Mouse (Mus musculus) G1E (cell line): ENCODE data around the gene Egflam. TPM values are rescaled to one million over a fixed set of nuclear protein-coding genes. Genes with fewer than 3 reads are reported as not detected.

Experiments used
- ATAC-seq: 2 replicates; pipeline ENCODE4 v1.8.0; 2016; ENCODE audit warnings: mild to moderate bottlenecking; ENCODE audit not compliant: insufficient number of reproducible peaks, poor library complexity, low FRiP score, severe bottlenecking; ENCODE audit errors: extremely low read depth
- DNase-seq: peaks from one replicate; pipeline ENCODE4 v3.0.0; 2012; ENCODE audit warnings: low spot score
- H3K27me3 ChIP-seq: 2 replicates; pipeline ENCODE4 v1.6.1; 2012; ENCODE audit warnings: mild to moderate bottlenecking, low read length, inconsistent platforms; ENCODE audit not compliant: insufficient read depth
- H3K36me3 ChIP-seq: replicated peaks from 2 replicates; pipeline ENCODE3; 2012; ENCODE audit warnings: mild to moderate bottlenecking, inconsistent platforms
- H3K4me1 ChIP-seq: 2 replicates; pipeline ENCODE4 v1.6.1; 2012; ENCODE audit warnings: low read depth, low read length, inconsistent platforms, mixed read lengths; ENCODE audit not compliant: insufficient read depth
- H3K4me3 ChIP-seq: 2 replicates; pipeline ENCODE4 v1.5.1; 2012; ENCODE audit warnings: low read depth, mild to moderate bottlenecking, inconsistent platforms, low read length, moderate library complexity, mixed read lengths
- H3K9me3 ChIP-seq: replicated peaks from 2 replicates; pipeline ENCODE4 v1.6.1; 2012; ENCODE audit warnings: inconsistent platforms
- CTCF ChIP-seq: IDR thresholded peaks from 2 replicates; pipeline ENCODE4 v1.5.1; 2012; ENCODE audit warnings: low read depth, low read length, inconsistent platforms, mixed read lengths
- GATA1 ChIP-seq: IDR thresholded peaks from 2 replicates; pipeline ENCODE4 v1.6.1; 2012; ENCODE audit warnings: borderline replicate concordance, low read length, inconsistent platforms, mixed read lengths
- GATA2 ChIP-seq: IDR thresholded peaks from 2 replicates; pipeline ENCODE4 v1.6.1; 2012; ENCODE audit warnings: low read depth, low read length, inconsistent platforms, borderline replicate concordance
- POLR2AphosphoS5 ChIP-seq: IDR thresholded peaks from 2 replicates; pipeline ENCODE4 v1.6.1; 2012; ENCODE audit warnings: low read depth, low read length, inconsistent platforms; ENCODE audit not compliant: insufficient replicate concordance
- TAL1 ChIP-seq: conservative IDR thresholded peaks from 2 replicates; pipeline ENCODE4 v1.6.1; 2012; ENCODE audit warnings: low read depth, low read length, inconsistent platforms, mixed read lengths
- polyA plus RNA-seq: library from polyadenylated mRNA; stranded (reverse); fragments of >175 nt; gene quantifications from 2 replicates; pipeline ENCODE4 v1.2.3, GENCODE M21; 2012
- total RNA-seq, 2 experiments: library from RNA; stranded (forward) in 1 of 2; stranded (reverse) in 1 of 2; fragments of 200-1000 nt in 1 of 2; fragments of >200 nt in 1 of 2; fragmentation: Nextera tagmentation in 1 of 2; gene quantifications; 2 replicates each; pipeline ENCODE4 v1.2.3; 2014 to 2017

Gene Egflam
- total and polyA plus RNA-seq, 3 experiments = 0.05 TPM; not detected in 2

- TF ChIP-seq POLR2AphosphoS5 (no peak), GATA1 (no peak), TAL1 (no peak), GATA2 (no peak), CTCF (no peak)
- no peak overlapping the region for H3K4me3 ChIP-seq
- no peaks in the 10 kb centered on the region for H3K9me3 ChIP-seq
- ATAC-seq (no peak), DNase-seq (no peak)
- no peaks in the 10 kb centered on the region for H3K4me1 ChIP-seq
- H3K36me3 ChIP-seq = no peaks in the 10 kb centered on the region
- H3K27me3 ChIP-seq = peaks cover 3% of the 10 kb centered on the region; the same call in 1 of the 2 replicates
Observed at GRCm38 (mm10) chr15:7166735-7167134, 231.5 kb downstream of the Egflam start.

- no peak overlapping the region for H3K4me3 ChIP-seq
- no peak for ATAC-seq
- no peaks in the 10 kb centered on the region for H3K4me1 ChIP-seq
- H3K27me3 ChIP-seq = peaks cover 5% of the 10 kb centered on the region
- TF ChIP-seq POLR2AphosphoS5 = no peak
- TF ChIP-seq CTCF = no peak
- TF ChIP-seq GATA1 = no peak
- TF ChIP-seq GATA2 = no peak
- no peak for TF ChIP-seq TAL1
- no peaks in the 10 kb centered on the region for H3K36me3 ChIP-seq
- H3K9me3 ChIP-seq = no peaks in the 10 kb centered on the region
- DNase-seq = no peak
Observed at GRCm38 (mm10) chr15:7163851-7164250, 234.3 kb downstream of the Egflam start.

GRCm38 (mm10) chr15:7160321-7160720 lies 237.9 kb downstream of the Egflam start:
- peaks cover 7% of the 10 kb centered on the region for H3K27me3 ChIP-seq
- H3K36me3 ChIP-seq = no peaks in the 10 kb centered on the region
- no peak for ATAC-seq
- H3K4me1 ChIP-seq = no peaks in the 10 kb centered on the region
- DNase-seq = no peak
- no peak for TF ChIP-seq TAL1
- no peak for TF ChIP-seq GATA1
- TF ChIP-seq POLR2AphosphoS5 = no peak
- TF ChIP-seq CTCF = no peak
- no peak for TF ChIP-seq GATA2
- H3K4me3 ChIP-seq = no peak overlapping the region
- H3K9me3 ChIP-seq = no peaks in the 10 kb centered on the region

- DNase-seq (no peak), ATAC-seq (no peak)
- Histone ChIP-seq H3K4me3 (no peak overlapping the region), H3K27me3 (peaks cover 7% of the 10 kb centered on the region), H3K9me3 (no peaks in the 10 kb centered on the region), H3K36me3 (no peaks in the 10 kb centered on the region), H3K4me1 (no peaks in the 10 kb centered on the region)
- TF ChIP-seq TAL1 = no peak
- TF ChIP-seq GATA2 = no peak
- no peak for TF ChIP-seq CTCF
- TF ChIP-seq GATA1 = no peak
- no peak for TF ChIP-seq POLR2AphosphoS5
Observed at GRCm38 (mm10) chr15:7159869-7160268, 238.3 kb downstream of the Egflam start.

GRCm38 (mm10) chr15:7157658-7158057 lies 240.5 kb downstream of the Egflam start:
- TF ChIP-seq GATA2 (no peak), GATA1 (no peak), POLR2AphosphoS5 (no peak), TAL1 (no peak), CTCF (no peak)
- Histone ChIP-seq H3K27me3 (peaks cover 13% of the 10 kb centered on the region), H3K4me1 (no peaks in the 10 kb centered on the region), H3K9me3 (no peaks in the 10 kb centered on the region), H3K4me3 (no peak overlapping the region), H3K36me3 (no peaks in the 10 kb centered on the region)
- ATAC-seq (no peak), DNase-seq (no peak)
